Mouse (Mus musculus) cerebellum, adult 2 months (tissue): Measurements from ENCODE around the gene Nrcam. TPM values are rescaled to one million over a fixed set of nuclear protein-coding genes. Genes with fewer than 3 reads are reported as not detected.

Experiments
- DNase-seq, 2 experiments: peaks; one replicate each; pipeline ENCODE4 v3.0.0; 2021
- H3K27ac ChIP-seq: fragments of 200-500 bp; 2 replicates; pipeline ENCODE4 v1.5.1; 2012; ENCODE audit warnings: low read length, control low read depth, inconsistent platforms; ENCODE audit not compliant: insufficient read depth
- H3K27me3 ChIP-seq: fragments of 200-500 bp; 2 replicates; pipeline ENCODE4 v1.6.1; 2012; ENCODE audit warnings: inconsistent platforms, mild to moderate bottlenecking, low read length, moderate library complexity; ENCODE audit not compliant: control insufficient read depth, insufficient read depth
- H3K4me1 ChIP-seq: fragments of 200-500 bp; 2 replicates; pipeline ENCODE4 v1.6.1; 2011; ENCODE audit warnings: low read length; ENCODE audit not compliant: control insufficient read depth, insufficient read depth
- H3K4me3 ChIP-seq: fragments of 200-500 bp; replicated peaks from 2 replicates; pipeline ENCODE3; 2011; ENCODE audit warnings: mild to moderate bottlenecking, low read depth, low read length, control low read depth; ENCODE audit not compliant: insufficient read depth
- CTCF ChIP-seq: fragments of 200-500 bp; IDR thresholded peaks from 2 replicates; pipeline ENCODE4 v1.5.1; 2011; ENCODE audit warnings: low read depth, mild to moderate bottlenecking, control low read depth, low read length, moderate library complexity, borderline replicate concordance; ENCODE audit not compliant: insufficient read depth
- POLR2A ChIP-seq: fragments of 200-500 bp; IDR thresholded peaks from 2 replicates; pipeline ENCODE4 v1.6.1; 2011; ENCODE audit warnings: low read length, control low read depth, borderline replicate concordance; ENCODE audit not compliant: insufficient read depth
- WGBS: fragments of 180-500 bp; shearing (Covaris S2); methylation state at CpG from one replicate; pipeline ENCODE4 v1.1.7; 2018; 5-methylcytosine and 5-hydroxymethylcytosine counted together
- polyA plus RNA-seq: library from polyadenylated mRNA; depleted of rRNA; stranded (reverse); fragments of >200 nt; gene quantifications from 2 replicates; pipeline ENCODE4 v1.2.3, GENCODE M21; 2012

Gene Nrcam
- polyA plus RNA-seq, 1 experiment, result 88.0 TPM

- Histone ChIP-seq H3K4me3 (no peak overlapping the region), H3K27me3 (no peaks in the 10 kb centered on the region), H3K27ac (no peak overlapping the region), H3K4me1 (peaks cover 17% of the 10 kb centered on the region)
- TF ChIP-seq CTCF (no peak), POLR2A (no peak)
- DNase-seq, result no peak
Measured at GRCm38 (mm10) chr12:44551614-44552013, 222.9 kb downstream of the Nrcam start.

- H3K4me1 ChIP-seq, result peaks cover 13% of the 10 kb centered on the region
- TF ChIP-seq CTCF (no peak), POLR2A (no peak)
- 16% methylated on average over 2 of the region's 2 CpGs for WGBS
- no peaks in the 10 kb centered on the region for H3K27me3 ChIP-seq
- H3K27ac ChIP-seq, result peak overlapping the region; percentile 70
- no peak overlapping the region for H3K4me3 ChIP-seq
- peak in 1 of 2 experiments; percentile 12 for DNase-seq
Measured at GRCm38 (mm10) chr12:44554051-44554450, 225.4 kb downstream of the Nrcam start.

GRCm38 (mm10) chr12:44554808-44555207, 226.1 kb downstream of the Nrcam start:
- Histone ChIP-seq H3K4me1 (peaks cover 13% of the 10 kb centered on the region), H3K4me3 (no peak overlapping the region), H3K27ac (no peak overlapping the region), H3K27me3 (no peaks in the 10 kb centered on the region)
- no peak for TF ChIP-seq POLR2A
- no peak for TF ChIP-seq CTCF
- DNase-seq, result peak; percentile 89 to 95
- 24% methylated on average over 1 of the region's 1 CpGs for WGBS

GRCm38 (mm10) chr12:44560002-44560401, 231.3 kb downstream of the Nrcam start:
- TF ChIP-seq CTCF (no peak), POLR2A (no peak)
- H3K27me3 ChIP-seq, result no peaks in the 10 kb centered on the region
- no peaks in the 10 kb centered on the region for H3K4me1 ChIP-seq
- no peak overlapping the region for H3K27ac ChIP-seq
- H3K4me3 ChIP-seq, result no peak overlapping the region
- DNase-seq, result no peak

GRCm38 (mm10) chr12:44570070-44570469, 241.4 kb downstream of the Nrcam start:
- Histone ChIP-seq H3K4me3 (no peak overlapping the region), H3K27me3 (no peaks in the 10 kb centered on the region), H3K27ac (no peak overlapping the region), H3K4me1 (no peaks in the 10 kb centered on the region)
- DNase-seq, result no peak
- WGBS, result 78% methylated on average over 7 of the region's 7 CpGs
- TF ChIP-seq POLR2A, result no peak
- peak; percentile 42; the same call in 1 of the 2 replicates for TF ChIP-seq CTCF

- DNase-seq, result peak in 1 of 2 experiments; percentile 20
- no peak overlapping the region for H3K4me3 ChIP-seq
- no peak overlapping the region for H3K27ac ChIP-seq
- no peaks in the 10 kb centered on the region for H3K27me3 ChIP-seq
- peak; percentile 37; the same call in 1 of the 2 replicates for TF ChIP-seq CTCF
- TF ChIP-seq POLR2A, result no peak
- H3K4me1 ChIP-seq, result no peaks in the 10 kb centered on the region
- 5% methylated on average over 3 of the region's 3 CpGs for WGBS
Measured at GRCm38 (mm10) chr12:44572664-44573063, 244.0 kb downstream of the Nrcam start.

GRCm38 (mm10) chr12:44574167-44574566, 245.5 kb downstream of the Nrcam start:
- H3K27ac ChIP-seq, result no peak overlapping the region
- no peaks in the 10 kb centered on the region for H3K4me1 ChIP-seq
- no peaks in the 10 kb centered on the region for H3K27me3 ChIP-seq
- no peak overlapping the region for H3K4me3 ChIP-seq
- TF ChIP-seq CTCF (no peak), POLR2A (no peak)
- WGBS, result 98% methylated on average over 3 of the region's 3 CpGs
- DNase-seq, result no peak

GRCm38 (mm10) chr12:44601410-44602149, 272.9 kb downstream of the Nrcam start:
- Histone ChIP-seq H3K27me3 (no peaks in the 10 kb centered on the region), H3K4me1 (no peaks in the 10 kb centered on the region), H3K27ac (no peak overlapping the region), H3K4me3 (no peak overlapping the region)
- DNase-seq, result peak; percentile 45 to 66
- TF ChIP-seq POLR2A, result no peak
- peak; percentile 76 for TF ChIP-seq CTCF
- WGBS, result 25% methylated on average over 16 of the region's 16 CpGs
